Mouse (Mus musculus): ENCODE data around the gene H2-Ke6. TPM values are rescaled to one million over a fixed set of nuclear protein-coding genes. Genes with fewer than 3 reads are reported as not detected.
"Not testable (repeated sequence)": the region's sequence is repeated elsewhere in the genome, so short reads cannot be mapped to it uniquely, and the experiment has no call there.

The H2-Ke6 gene
- total RNA-seq, 2 experiments from 2014 or later = 15.0 to 50.7 TPM

DNA sequence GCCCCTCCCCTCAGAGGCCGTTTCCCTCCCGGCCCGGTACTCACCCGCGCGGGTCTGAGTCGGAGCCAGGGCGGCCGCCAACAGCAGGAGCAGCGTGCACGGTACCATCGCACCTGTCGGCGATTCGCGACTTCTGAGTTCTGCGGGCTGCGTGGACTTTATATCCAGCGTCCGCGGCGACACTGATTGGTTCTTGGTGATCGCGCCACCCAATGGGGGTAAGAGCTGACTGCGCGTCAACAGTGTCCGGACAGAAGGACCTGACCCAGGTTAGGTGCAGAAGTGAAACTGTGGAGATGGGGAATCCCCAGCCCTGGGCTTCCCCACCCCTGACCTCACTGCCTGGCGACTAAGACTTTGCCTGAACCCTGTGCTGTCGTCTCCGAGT is 27.7 kb downstream of the H2-Ke6 start, which contains the start of gene H2-K1:
Gene H2-K1, minus strand, starts transcription at position 198 of the 388 bp plus-strand sequence.
- peak; percentile 93 for ATAC-seq (replicated peaks; ENCODE audit: low FRiP score, poor library complexity, severe bottlenecking)

DNA sequence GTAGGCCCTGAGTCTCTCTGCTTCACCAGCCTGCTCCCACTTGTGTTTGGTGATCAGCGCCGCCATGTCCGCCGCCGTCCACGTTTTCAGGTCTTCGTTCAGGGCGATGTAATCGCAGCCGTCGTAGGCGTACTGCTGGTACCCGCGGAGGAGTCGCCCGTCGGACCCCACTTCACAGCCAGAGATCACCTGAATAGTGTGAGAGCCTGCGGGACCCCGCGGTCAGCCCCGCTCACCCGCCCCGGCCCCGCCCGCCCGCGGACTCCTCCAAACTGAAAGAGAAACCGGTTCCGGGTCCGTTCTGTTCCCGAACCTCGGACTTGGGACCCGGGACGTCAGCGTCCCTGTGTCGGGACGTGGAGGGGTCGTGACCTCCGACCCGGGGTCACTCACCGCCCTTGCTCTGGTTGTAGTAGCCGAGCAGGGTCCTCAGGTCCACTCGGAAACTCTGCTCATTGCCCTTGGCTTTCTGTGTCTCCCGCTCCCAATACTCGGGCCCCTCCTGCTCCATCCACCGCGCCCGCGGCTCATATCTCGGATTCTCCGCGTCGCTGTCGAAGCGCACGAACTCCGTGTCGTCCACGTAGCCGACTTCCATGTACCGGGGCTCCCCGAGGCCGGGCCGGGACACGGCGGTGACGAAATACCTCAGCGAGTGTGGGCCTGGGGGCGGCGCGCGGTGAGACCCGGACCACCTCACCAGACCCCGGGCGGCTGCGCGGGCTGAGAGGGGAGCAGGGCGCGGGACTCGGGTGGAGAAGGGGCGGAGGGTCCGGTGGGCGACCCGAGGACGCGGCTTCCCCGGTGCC is 28.3 kb downstream of the H2-Ke6 start:
- ATAC-seq (replicated peaks; ENCODE audit: low FRiP score, poor library complexity, severe bottlenecking) = 0 out of 2 replicates have a peak, but pooled peaks have one; percentile 42

GRCm38 (mm10) chr17:33998697-33999096 is 29.2 kb downstream of the H2-Ke6 start:
- ATAC-seq (replicated peaks; ENCODE audit: low FRiP score, poor library complexity, severe bottlenecking) = not testable (repeated sequence)

GRCm38 (mm10) chr17:33997025-33997424 is 30.8 kb downstream of the H2-Ke6 start:
- not testable (repeated sequence) for ATAC-seq (replicated peaks; ENCODE audit: low FRiP score, poor library complexity, severe bottlenecking)

DNA sequence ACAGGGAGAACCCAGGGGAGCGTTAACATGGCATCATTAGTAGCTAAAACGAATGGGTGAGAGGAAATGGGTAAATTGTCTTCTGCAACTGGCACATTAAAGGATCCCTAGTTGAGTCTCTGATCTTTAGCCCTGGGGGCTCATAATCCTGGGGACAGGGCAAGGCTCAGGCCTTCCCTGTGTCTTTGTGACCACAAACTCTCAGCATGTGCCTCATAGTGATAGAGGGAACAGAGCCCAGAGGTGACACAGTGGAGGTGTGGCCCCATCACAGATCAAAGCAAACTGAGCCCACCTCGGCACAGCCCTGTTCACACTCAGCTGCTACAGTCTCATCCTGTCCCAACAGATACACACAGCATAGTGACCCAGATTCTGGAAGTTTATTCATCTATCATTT is 32.2 kb downstream of the H2-Ke6 start:
- ATAC-seq (replicated peaks; ENCODE audit: low FRiP score, poor library complexity, severe bottlenecking) = no peak

- no peak for ATAC-seq (replicated peaks; ENCODE audit: low FRiP score, poor library complexity, severe bottlenecking)
These were observed 32.9 kb downstream of the H2-Ke6 start for GRCm38 (mm10) chr17:33994959-33995358.

GRCm38 (mm10) chr17:33991788-33992664 is 35.8 kb downstream of the H2-Ke6 start:
- peak; percentile 83 for ATAC-seq (replicated peaks; ENCODE audit: low FRiP score, poor library complexity, severe bottlenecking)

- ATAC-seq (replicated peaks; ENCODE audit: low FRiP score, poor library complexity, severe bottlenecking) = not testable (repeated sequence)
These were observed 45.7 kb downstream of the H2-Ke6 start for GRCm38 (mm10) chr17:33982136-33982535.

DNA sequence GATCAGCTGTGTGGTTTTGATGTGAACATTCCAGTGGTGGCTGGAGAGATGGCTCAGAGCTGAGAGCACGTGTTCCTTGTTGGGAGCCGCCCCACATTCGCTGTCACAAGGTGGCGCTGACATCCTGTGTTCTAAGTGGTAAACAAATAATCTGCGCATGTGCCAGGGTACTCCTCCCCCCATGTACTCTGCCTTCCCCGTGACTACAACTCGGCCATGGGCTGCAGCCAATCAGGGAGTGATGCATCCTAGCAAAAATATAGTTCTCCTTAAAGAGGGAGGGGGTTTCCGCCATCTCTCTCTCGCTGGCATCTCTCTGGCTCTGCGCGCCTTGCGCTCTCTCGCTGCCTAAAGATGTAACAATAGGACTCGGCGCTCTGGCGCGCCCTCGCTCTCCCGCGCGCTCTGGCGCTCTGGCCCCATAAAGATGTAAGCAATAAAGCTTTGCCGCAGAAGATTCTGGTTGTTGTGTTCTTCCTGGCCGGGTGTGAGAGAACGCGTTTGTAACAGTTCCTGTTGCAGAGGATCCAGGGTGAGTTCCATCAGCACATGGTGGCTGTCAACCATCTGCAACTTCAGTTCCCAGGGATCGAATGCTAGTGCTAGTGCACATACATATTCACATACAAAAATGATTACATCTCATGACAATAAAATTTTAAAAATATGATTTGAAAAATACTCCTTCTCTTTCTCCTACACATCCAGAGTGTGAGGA is 46.5 kb downstream of the H2-Ke6 start:
- ATAC-seq (replicated peaks; ENCODE audit: low FRiP score, poor library complexity, severe bottlenecking) = peak; percentile 84

DNA sequence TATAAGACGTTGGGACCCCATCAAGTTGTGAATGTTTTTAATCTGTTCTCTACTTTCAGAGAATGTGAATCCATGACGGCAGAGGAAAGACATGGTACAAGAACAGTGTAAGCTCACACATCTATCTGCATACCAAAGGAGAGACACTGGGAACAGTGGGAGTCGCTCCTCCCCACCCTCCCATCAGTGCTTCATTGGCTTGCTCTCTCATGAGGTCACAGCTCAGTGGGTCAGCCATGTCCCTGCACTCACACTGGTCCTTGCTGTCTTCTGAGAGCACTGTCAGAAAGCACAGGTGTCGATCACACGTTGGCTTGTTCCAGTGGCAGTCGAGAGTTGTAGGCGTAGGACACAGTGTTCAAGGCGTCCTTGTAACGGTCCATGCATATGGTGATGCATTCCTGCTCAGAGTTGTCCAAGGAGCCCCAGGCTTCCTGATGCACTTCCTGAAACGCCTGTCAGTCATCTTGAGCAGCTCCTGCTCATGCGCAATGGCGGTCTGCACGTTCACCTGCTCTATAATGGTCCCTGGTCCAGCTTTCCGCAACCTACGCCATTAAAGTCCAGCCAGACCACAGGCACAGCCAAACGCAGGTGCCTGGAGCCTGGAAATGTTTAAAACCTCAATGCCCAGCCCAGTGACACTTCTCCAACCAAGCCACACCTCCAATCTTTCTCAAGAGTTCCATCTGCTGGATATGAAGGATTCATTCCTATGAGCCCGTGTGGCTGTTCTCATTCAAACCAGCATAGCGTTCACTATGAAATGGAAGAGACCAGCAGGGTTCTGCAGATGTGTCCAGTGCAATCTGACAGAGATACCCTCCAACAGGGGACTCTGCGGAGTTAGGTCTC is 47.5 kb downstream of the H2-Ke6 start:
- ATAC-seq (replicated peaks; ENCODE audit: low FRiP score, poor library complexity, severe bottlenecking) = no peak

- no peak for ATAC-seq (replicated peaks; ENCODE audit: low FRiP score, poor library complexity, severe bottlenecking)
These were observed 48.3 kb downstream of the H2-Ke6 start for GRCm38 (mm10) chr17:33979512-33980050.

DNA sequence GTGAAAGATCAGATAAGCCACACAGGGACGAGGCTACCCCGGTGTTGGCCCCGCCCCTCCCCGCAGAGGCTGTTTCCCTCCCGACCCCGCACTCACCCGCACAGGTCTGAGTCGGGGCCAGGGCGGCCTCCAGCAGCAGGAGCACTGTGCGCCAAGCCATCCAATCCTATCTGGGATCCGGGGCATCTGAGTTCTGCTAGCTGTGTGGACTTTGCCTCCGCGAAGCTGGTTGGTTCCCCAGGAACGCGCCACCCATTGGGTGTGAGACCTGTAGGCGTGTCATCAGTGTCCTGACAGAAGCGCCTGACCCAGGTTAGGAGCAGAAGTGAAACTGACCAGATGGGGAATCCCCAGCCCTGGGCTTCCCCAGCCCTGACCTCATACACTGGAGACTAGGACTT is 49.2 kb downstream of the H2-Ke6 start:
- peak; percentile 75 for ATAC-seq (replicated peaks; ENCODE audit: low FRiP score, poor library complexity, severe bottlenecking)

DNA sequence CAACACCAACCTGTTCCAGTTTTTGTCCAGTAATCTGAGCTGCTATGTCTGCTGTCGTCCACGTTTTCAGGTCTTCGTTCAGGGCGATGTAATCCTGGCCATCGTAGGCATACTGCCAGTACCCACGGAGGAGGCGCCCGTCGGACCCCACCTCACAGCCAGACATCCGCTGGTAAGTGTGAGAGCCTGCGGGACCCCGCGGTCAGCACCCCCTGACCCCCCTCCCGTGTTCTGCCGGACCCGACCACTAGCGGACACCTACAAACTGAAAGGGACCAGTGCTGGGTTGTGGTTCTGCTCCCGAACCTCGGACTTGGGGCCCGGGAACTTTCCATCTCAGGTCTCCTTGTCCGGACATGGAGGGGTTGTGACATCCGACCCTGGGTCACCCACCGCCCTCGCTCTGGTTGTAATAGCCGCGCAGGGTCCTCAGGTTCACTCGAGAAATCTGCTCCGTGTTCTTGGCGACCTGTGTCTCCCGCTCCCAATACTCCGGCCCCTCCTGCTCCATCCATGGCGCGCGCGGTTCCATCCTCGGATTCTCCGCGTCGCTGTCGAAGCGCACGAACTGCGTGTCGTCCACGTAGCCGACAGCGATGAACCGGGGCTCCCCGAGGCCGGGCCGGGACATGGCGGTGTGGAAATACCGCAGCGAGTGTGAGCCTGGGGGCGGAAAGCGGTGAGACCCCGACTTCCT is 49.9 kb downstream of the H2-Ke6 start:
- ATAC-seq (replicated peaks; ENCODE audit: low FRiP score, poor library complexity, severe bottlenecking) = no peak

Other genes with a start within 250 kb of the H2-Ke6 start
Only the 30 nearest of the 33 such genes appear.
- gene Rps28, start 203.5 kb downstream of the H2-Ke6 start, total RNA-seq (2015; ENCODE audit: low replicate concordance) = 216 and 275 TPM in 2 replicates
- 302 and 335 TPM in 2 replicates for gene Rps28, start 203.5 kb downstream of the H2-Ke6 start, total RNA-seq (2017; ENCODE audit: low replicate concordance)
- 50.6 and 57.5 TPM in 2 replicates for gene Ndufa7, start 203.5 kb downstream of the H2-Ke6 start, total RNA-seq (2015; ENCODE audit: low replicate concordance)
- 35.4 and 46.6 TPM in 2 replicates for gene Ndufa7, start 203.5 kb downstream of the H2-Ke6 start, total RNA-seq (2017; ENCODE audit: low replicate concordance)
- 3.1 and 3.3 TPM in 2 replicates for gene Cd320, start 185.0 kb downstream of the H2-Ke6 start, total RNA-seq (2015; ENCODE audit: low replicate concordance)
- not detected in 2 replicates for gene Cd320, start 185.0 kb downstream of the H2-Ke6 start, total RNA-seq (2017; ENCODE audit: low replicate concordance)
- not detected in 2 replicates for gene Gm7029, start 154.2 kb downstream of the H2-Ke6 start, total RNA-seq (2015; ENCODE audit: low replicate concordance)
- gene Gm7029, start 154.2 kb downstream of the H2-Ke6 start, total RNA-seq (2017; ENCODE audit: low replicate concordance) = not detected in 2 replicates
- 5.0 and 17.6 TPM in 2 replicates for gene Kifc1, start 137.4 kb downstream of the H2-Ke6 start, total RNA-seq (2015; ENCODE audit: low replicate concordance)
- 47.5 and 80.7 TPM in 2 replicates for gene Kifc1, start 137.4 kb downstream of the H2-Ke6 start, total RNA-seq (2017; ENCODE audit: low replicate concordance)
- not detected in 2 replicates for gene Platr17, start 122.9 kb downstream of the H2-Ke6 start, total RNA-seq (2015; ENCODE audit: low replicate concordance)
- gene Platr17, start 122.9 kb downstream of the H2-Ke6 start, total RNA-seq (2017; ENCODE audit: low replicate concordance) = 9.7 TPM in 1 of 2 replicates, not detected in the other
- gene Daxx, start 118.6 kb downstream of the H2-Ke6 start, total RNA-seq (2015; ENCODE audit: low replicate concordance) = 12.1 and 14.2 TPM in 2 replicates
- gene Daxx, start 118.6 kb downstream of the H2-Ke6 start, total RNA-seq (2017; ENCODE audit: low replicate concordance) = 20.4 and 21.7 TPM in 2 replicates
- gene Tapbp, start 112.2 kb downstream of the H2-Ke6 start, total RNA-seq (2015; ENCODE audit: low replicate concordance) = 30.7 and 30.9 TPM in 2 replicates
- gene Tapbp, start 112.2 kb downstream of the H2-Ke6 start, total RNA-seq (2017; ENCODE audit: low replicate concordance) = 34.3 and 39.6 TPM in 2 replicates
- gene Zbtb22, start 112.2 kb downstream of the H2-Ke6 start, total RNA-seq (2015; ENCODE audit: low replicate concordance) = 4.0 and 7.9 TPM in 2 replicates
- gene Zbtb22, start 112.2 kb downstream of the H2-Ke6 start, total RNA-seq (2017; ENCODE audit: low replicate concordance) = 8.8 and 10.3 TPM in 2 replicates
- gene Rgl2, start 98.5 kb downstream of the H2-Ke6 start, total RNA-seq (2015; ENCODE audit: low replicate concordance) = 5.2 and 6.1 TPM in 2 replicates
- gene Rgl2, start 98.5 kb downstream of the H2-Ke6 start, total RNA-seq (2017; ENCODE audit: low replicate concordance) = 5.6 and 9.7 TPM in 2 replicates
- 15.9 and 38.0 TPM in 2 replicates for gene Pfdn6, start 87.7 kb downstream of the H2-Ke6 start, total RNA-seq (2015; ENCODE audit: low replicate concordance)
- 22.9 TPM in 2 replicates for gene Pfdn6, start 87.7 kb downstream of the H2-Ke6 start, total RNA-seq (2017; ENCODE audit: low replicate concordance)
- 4.0 and 15.9 TPM in 2 replicates for gene Wdr46, start 87.4 kb downstream of the H2-Ke6 start, total RNA-seq (2015; ENCODE audit: low replicate concordance)
- 7.5 and 8.5 TPM in 2 replicates for gene Wdr46, start 87.4 kb downstream of the H2-Ke6 start, total RNA-seq (2017; ENCODE audit: low replicate concordance)
- not detected in 2 replicates for gene B3galt4, start 76.6 kb downstream of the H2-Ke6 start, total RNA-seq (2015; ENCODE audit: low replicate concordance)
- gene B3galt4, start 76.6 kb downstream of the H2-Ke6 start, total RNA-seq (2017; ENCODE audit: low replicate concordance) = 0.70 and 0.94 TPM in 2 replicates
- gene Vps52, start 72.2 kb downstream of the H2-Ke6 start, total RNA-seq (2015; ENCODE audit: low replicate concordance) = 8.2 and 11.3 TPM in 2 replicates
- 13.0 and 17.0 TPM in 2 replicates for gene Vps52, start 72.2 kb downstream of the H2-Ke6 start, total RNA-seq (2017; ENCODE audit: low replicate concordance)
- gene Rps18, start 72.1 kb downstream of the H2-Ke6 start, total RNA-seq (2015; ENCODE audit: low replicate concordance) = 758 and 917 TPM in 2 replicates
- gene Rps18, start 72.1 kb downstream of the H2-Ke6 start, total RNA-seq (2017; ENCODE audit: low replicate concordance) = 207 and 301 TPM in 2 replicates
- 177 and 273 TPM in 2 replicates for gene H2-K1, start 27.7 kb downstream of the H2-Ke6 start, total RNA-seq (2015; ENCODE audit: low replicate concordance)
- 97.6 and 121 TPM in 2 replicates for gene H2-K1, start 27.7 kb downstream of the H2-Ke6 start, total RNA-seq (2017; ENCODE audit: low replicate concordance)
- gene Ring1, start 3.4 kb downstream of the H2-Ke6 start, total RNA-seq (2015; ENCODE audit: low replicate concordance) = 1.9 and 9.2 TPM in 2 replicates
- gene Ring1, start 3.4 kb downstream of the H2-Ke6 start, total RNA-seq (2017; ENCODE audit: low replicate concordance) = 2.0 and 2.8 TPM in 2 replicates
- not detected in 2 replicates for gene Slc39a7, start 3.6 kb upstream of the H2-Ke6 start, total RNA-seq (2015; ENCODE audit: low replicate concordance)
- 11.5 and 16.6 TPM in 2 replicates for gene Slc39a7, start 3.6 kb upstream of the H2-Ke6 start, total RNA-seq (2017; ENCODE audit: low replicate concordance)
- 7.1 and 8.3 TPM in 2 replicates for gene Rxrb, start 3.8 kb upstream of the H2-Ke6 start, total RNA-seq (2015; ENCODE audit: low replicate concordance)
- 10.7 and 12.0 TPM in 2 replicates for gene Rxrb, start 3.8 kb upstream of the H2-Ke6 start, total RNA-seq (2017; ENCODE audit: low replicate concordance)
- 1.3 TPM in 1 of 2 replicates, not detected in the other for gene Col11a2, start 11.4 kb upstream of the H2-Ke6 start, total RNA-seq (2015; ENCODE audit: low replicate concordance)
- gene Col11a2, start 11.4 kb upstream of the H2-Ke6 start, total RNA-seq (2017; ENCODE audit: low replicate concordance) = 4.3 and 7.0 TPM in 2 replicates
- 0.84 and 7.9 TPM in 2 replicates for gene H2-Oa, start 64.3 kb upstream of the H2-Ke6 start, total RNA-seq (2015; ENCODE audit: low replicate concordance)
- 1.1 TPM in 1 of 2 replicates, not detected in the other for gene H2-Oa, start 64.3 kb upstream of the H2-Ke6 start, total RNA-seq (2017; ENCODE audit: low replicate concordance)
- gene H2-DMa, start 91.5 kb upstream of the H2-Ke6 start, total RNA-seq (2015; ENCODE audit: low replicate concordance) = 15.9 and 37.5 TPM in 2 replicates
- gene H2-DMa, start 91.5 kb upstream of the H2-Ke6 start, total RNA-seq (2017; ENCODE audit: low replicate concordance) = 11.7 and 13.3 TPM in 2 replicates
- 36.1 and 75.0 TPM in 2 replicates for gene Brd2, start 94.6 kb upstream of the H2-Ke6 start, total RNA-seq (2015; ENCODE audit: low replicate concordance)
- 114 and 135 TPM in 2 replicates for gene Brd2, start 94.6 kb upstream of the H2-Ke6 start, total RNA-seq (2017; ENCODE audit: low replicate concordance)
- gene H2-DMb2, start 115.2 kb upstream of the H2-Ke6 start, total RNA-seq (2015; ENCODE audit: low replicate concordance) = 2.5 TPM in 1 of 2 replicates, not detected in the other
- gene H2-DMb2, start 115.2 kb upstream of the H2-Ke6 start, total RNA-seq (2017; ENCODE audit: low replicate concordance) = 3.2 and 3.6 TPM in 2 replicates
- gene H2-DMb1, start 125.0 kb upstream of the H2-Ke6 start, total RNA-seq (2015; ENCODE audit: low replicate concordance) = 6.1 and 9.6 TPM in 2 replicates
- gene H2-DMb1, start 125.0 kb upstream of the H2-Ke6 start, total RNA-seq (2017; ENCODE audit: low replicate concordance) = 7.1 and 15.8 TPM in 2 replicates
- 6.9 and 12.1 TPM in 2 replicates for gene Tap1, start 159.5 kb upstream of the H2-Ke6 start, total RNA-seq (2015; ENCODE audit: low replicate concordance)
- gene Tap1, start 159.5 kb upstream of the H2-Ke6 start, total RNA-seq (2017; ENCODE audit: low replicate concordance) = 13.3 and 24.7 TPM in 2 replicates
- gene Psmb9, start 159.7 kb upstream of the H2-Ke6 start, total RNA-seq (2015; ENCODE audit: low replicate concordance) = 16.1 and 55.0 TPM in 2 replicates
- 17.2 and 29.1 TPM in 2 replicates for gene Psmb9, start 159.7 kb upstream of the H2-Ke6 start, total RNA-seq (2017; ENCODE audit: low replicate concordance)
- gene Psmb8, start 169.7 kb upstream of the H2-Ke6 start, total RNA-seq (2015; ENCODE audit: low replicate concordance) = 35.5 and 50.4 TPM in 2 replicates
- 34.0 and 37.2 TPM in 2 replicates for gene Psmb8, start 169.7 kb upstream of the H2-Ke6 start, total RNA-seq (2017; ENCODE audit: low replicate concordance)
- 0.38 and 5.2 TPM in 2 replicates for gene Tap2, start 175.5 kb upstream of the H2-Ke6 start, total RNA-seq (2015; ENCODE audit: low replicate concordance)
- gene Tap2, start 175.5 kb upstream of the H2-Ke6 start, total RNA-seq (2017; ENCODE audit: low replicate concordance) = 7.8 and 11.2 TPM in 2 replicates
- 4.8 and 8.1 TPM in 2 replicates for gene H2-Ob, start 210.8 kb upstream of the H2-Ke6 start, total RNA-seq (2015; ENCODE audit: low replicate concordance)
- 1.4 TPM in 1 of 2 replicates, not detected in the other for gene H2-Ob, start 210.8 kb upstream of the H2-Ke6 start, total RNA-seq (2017; ENCODE audit: low replicate concordance)

Measured in erythroblast, adult 5-6 weeks (primary cell).